Mouse (Mus musculus): ENCODE measurements at regions not wholly inside any gene's neighbourhood (a gene's known extent, or its start where the extent isn't known, plus 50 kb on each side); places are given as distances from the start of the nearest gene placed in this dataset.

- WGBS = 70% methylated on average over 3 of the region's 3 CpGs
- H3K4me1 ChIP-seq (ENCODE audit: control insufficient read depth, insufficient read depth, low read length) = no peaks in the 10 kb centered on the region
- TF ChIP-seq POLR2A (IDR thresholded peaks at IDR 0.05; ENCODE audit: borderline replicate concordance, control insufficient read depth, low read depth, low read length) (no peak), CTCF (IDR thresholded peaks at IDR 0.05; ENCODE audit: control insufficient read depth, insufficient read depth, low read length) (no peak)
- no peak overlapping the region for H3K4me3 ChIP-seq (replicated peaks; ENCODE audit: control insufficient read depth, low read depth, low read length)
- H3K27ac ChIP-seq (ENCODE audit: control insufficient read depth, insufficient read depth, low read depth, low read length, poor library complexity) = no peak overlapping the region
These were observed 422.3 kb downstream of the Glrx3 start for GRCm38 (mm10) chr7:137859681-137860080.

- no peaks in the 10 kb centered on the region for H3K4me1 ChIP-seq (ENCODE audit: control insufficient read depth, insufficient read depth, low read length)
- H3K4me3 ChIP-seq (replicated peaks; ENCODE audit: control insufficient read depth, low read depth, low read length) = no peak overlapping the region
- 12% methylated on average over 8 of the region's 8 CpGs for WGBS
- no peak overlapping the region for H3K27ac ChIP-seq (ENCODE audit: control insufficient read depth, insufficient read depth, low read depth, low read length, poor library complexity)
- TF ChIP-seq POLR2A (IDR thresholded peaks at IDR 0.05; ENCODE audit: borderline replicate concordance, control insufficient read depth, low read depth, low read length) (no peak), CTCF (IDR thresholded peaks at IDR 0.05; ENCODE audit: control insufficient read depth, insufficient read depth, low read length) (no peak)
These were observed 423.1 kb downstream of the Glrx3 start for GRCm38 (mm10) chr7:137860520-137860919.

GRCm38 (mm10) chr7:137864912-137865311, 427.5 kb downstream of the Glrx3 start:
- Histone ChIP-seq H3K27ac (ENCODE audit: control insufficient read depth, insufficient read depth, low read depth, low read length, poor library complexity) (no peak overlapping the region), H3K4me3 (replicated peaks; ENCODE audit: control insufficient read depth, low read depth, low read length) (no peak overlapping the region), H3K4me1 (ENCODE audit: control insufficient read depth, insufficient read depth, low read length) (no peaks in the 10 kb centered on the region)
- TF ChIP-seq CTCF (IDR thresholded peaks at IDR 0.05; ENCODE audit: control insufficient read depth, insufficient read depth, low read length) = no peak
- WGBS = 76% methylated on average over 4 of the region's 4 CpGs

- no peak overlapping the region for H3K27ac ChIP-seq (ENCODE audit: control insufficient read depth, insufficient read depth, low read depth, low read length, poor library complexity)
- H3K4me3 ChIP-seq (replicated peaks; ENCODE audit: control insufficient read depth, low read depth, low read length) = no peak overlapping the region
- no peaks in the 10 kb centered on the region for H3K4me1 ChIP-seq (ENCODE audit: control insufficient read depth, insufficient read depth, low read length)
- no peak for TF ChIP-seq POLR2A (IDR thresholded peaks at IDR 0.05; ENCODE audit: borderline replicate concordance, control insufficient read depth, low read depth, low read length)
- 60% methylated on average over 7 of the region's 7 CpGs for WGBS
These were observed 428.0 kb downstream of the Glrx3 start for GRCm38 (mm10) chr7:137865457-137865856.

- Histone ChIP-seq H3K27ac (ENCODE audit: control insufficient read depth, insufficient read depth, low read depth, low read length, poor library complexity) (no peak overlapping the region), H3K4me3 (replicated peaks; ENCODE audit: control insufficient read depth, low read depth, low read length) (no peak overlapping the region), H3K4me1 (ENCODE audit: control insufficient read depth, insufficient read depth, low read length) (no peaks in the 10 kb centered on the region)
- TF ChIP-seq CTCF (IDR thresholded peaks at IDR 0.05; ENCODE audit: control insufficient read depth, insufficient read depth, low read length) (no peak), POLR2A (IDR thresholded peaks at IDR 0.05; ENCODE audit: borderline replicate concordance, control insufficient read depth, low read depth, low read length) (no peak)
- 73% methylated on average over 6 of the region's 6 CpGs for WGBS
These were observed 429.5 kb downstream of the Glrx3 start for GRCm38 (mm10) chr7:137866880-137867279.

DNA sequence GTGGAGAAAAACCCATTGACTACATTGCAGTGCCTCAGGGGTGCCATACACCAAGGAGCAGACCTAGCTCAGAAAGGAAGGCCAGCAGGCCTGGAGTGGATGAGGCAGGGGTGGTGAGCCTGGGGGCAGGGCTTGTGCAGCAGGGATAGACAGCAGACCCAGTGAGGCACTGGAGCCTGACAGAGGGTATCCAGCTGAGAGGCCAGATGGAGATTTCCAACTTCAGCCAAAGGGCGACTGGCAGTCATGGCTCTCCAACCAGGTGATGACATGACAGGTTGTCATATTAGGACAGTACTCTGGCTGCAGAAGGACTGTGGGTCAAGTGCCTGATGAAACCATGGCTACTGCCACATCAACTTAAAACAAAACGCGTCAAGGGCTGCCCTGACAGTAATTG, 431.1 kb downstream of the Glrx3 start:
- WGBS = 85% methylated on average over 3 of the region's 3 CpGs
- TF ChIP-seq CTCF (IDR thresholded peaks at IDR 0.05; ENCODE audit: control insufficient read depth, insufficient read depth, low read length) (no peak), POLR2A (IDR thresholded peaks at IDR 0.05; ENCODE audit: borderline replicate concordance, control insufficient read depth, low read depth, low read length) (no peak)
- Histone ChIP-seq H3K27ac (ENCODE audit: control insufficient read depth, insufficient read depth, low read depth, low read length, poor library complexity) (no peak overlapping the region), H3K4me1 (ENCODE audit: control insufficient read depth, insufficient read depth, low read length) (no peaks in the 10 kb centered on the region), H3K4me3 (replicated peaks; ENCODE audit: control insufficient read depth, low read depth, low read length) (no peak overlapping the region)

GRCm38 (mm10) chr7:137875306-137875705, 437.9 kb downstream of the Glrx3 start:
- WGBS = 78% methylated on average over 2 of the region's 2 CpGs
- Histone ChIP-seq H3K27ac (ENCODE audit: control insufficient read depth, insufficient read depth, low read depth, low read length, poor library complexity) (no peak overlapping the region), H3K4me3 (replicated peaks; ENCODE audit: control insufficient read depth, low read depth, low read length) (no peak overlapping the region), H3K4me1 (ENCODE audit: control insufficient read depth, insufficient read depth, low read length) (no peaks in the 10 kb centered on the region)
- TF ChIP-seq CTCF (IDR thresholded peaks at IDR 0.05; ENCODE audit: control insufficient read depth, insufficient read depth, low read length) (no peak), POLR2A (IDR thresholded peaks at IDR 0.05; ENCODE audit: borderline replicate concordance, control insufficient read depth, low read depth, low read length) (no peak)

DNA sequence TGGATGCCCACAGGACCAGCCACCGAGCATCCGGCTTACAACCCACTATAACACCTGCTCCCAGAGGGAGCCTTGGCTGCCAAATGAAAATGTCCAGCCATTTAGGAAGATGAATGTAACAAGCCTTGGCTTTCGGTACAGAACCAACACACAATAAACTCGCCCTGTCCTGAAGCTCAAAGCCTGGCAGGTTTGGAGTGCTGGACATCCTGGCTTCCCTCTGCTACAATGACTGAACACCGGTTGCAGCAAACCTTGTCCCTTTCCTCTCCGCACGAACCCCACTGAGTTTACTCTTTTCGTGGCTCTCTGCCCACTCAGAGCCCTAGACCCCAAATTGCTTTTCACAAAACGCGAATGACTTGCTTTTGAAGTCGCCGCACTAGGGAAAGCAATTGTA, 441.9 kb downstream of the Glrx3 start:
- TF ChIP-seq CTCF (IDR thresholded peaks at IDR 0.05; ENCODE audit: control insufficient read depth, insufficient read depth, low read length) (no peak), POLR2A (IDR thresholded peaks at IDR 0.05; ENCODE audit: borderline replicate concordance, control insufficient read depth, low read depth, low read length) (no peak)
- 83% methylated on average over 12 of the region's 12 CpGs for WGBS
- Histone ChIP-seq H3K4me3 (replicated peaks; ENCODE audit: control insufficient read depth, low read depth, low read length) (no peak overlapping the region), H3K4me1 (ENCODE audit: control insufficient read depth, insufficient read depth, low read length) (no peaks in the 10 kb centered on the region), H3K27ac (ENCODE audit: control insufficient read depth, insufficient read depth, low read depth, low read length, poor library complexity) (no peak overlapping the region)

GRCm38 (mm10) chr7:137882876-137883275, 445.5 kb downstream of the Glrx3 start:
- H3K4me3 ChIP-seq (replicated peaks; ENCODE audit: control insufficient read depth, low read depth, low read length) = no peak overlapping the region
- H3K4me1 ChIP-seq (ENCODE audit: control insufficient read depth, insufficient read depth, low read length) = no peaks in the 10 kb centered on the region
- H3K27ac ChIP-seq (ENCODE audit: control insufficient read depth, insufficient read depth, low read depth, low read length, poor library complexity) = no peak overlapping the region
- TF ChIP-seq CTCF (IDR thresholded peaks at IDR 0.05; ENCODE audit: control insufficient read depth, insufficient read depth, low read length) = no peak
- no peak for TF ChIP-seq POLR2A (IDR thresholded peaks at IDR 0.05; ENCODE audit: borderline replicate concordance, control insufficient read depth, low read depth, low read length)
- 20% methylated on average over 5 of the region's 5 CpGs for WGBS

Measured in bone marrow, adult 2 months (tissue).